Mouse (Mus musculus): ENCODE results near the gene Slit3. TPM values are rescaled to one million over a fixed set of nuclear protein-coding genes. Genes with fewer than 3 reads are reported as not detected.

Gene Slit3
- total and polyA plus RNA-seq, 3 experiments: not detected

DNA sequence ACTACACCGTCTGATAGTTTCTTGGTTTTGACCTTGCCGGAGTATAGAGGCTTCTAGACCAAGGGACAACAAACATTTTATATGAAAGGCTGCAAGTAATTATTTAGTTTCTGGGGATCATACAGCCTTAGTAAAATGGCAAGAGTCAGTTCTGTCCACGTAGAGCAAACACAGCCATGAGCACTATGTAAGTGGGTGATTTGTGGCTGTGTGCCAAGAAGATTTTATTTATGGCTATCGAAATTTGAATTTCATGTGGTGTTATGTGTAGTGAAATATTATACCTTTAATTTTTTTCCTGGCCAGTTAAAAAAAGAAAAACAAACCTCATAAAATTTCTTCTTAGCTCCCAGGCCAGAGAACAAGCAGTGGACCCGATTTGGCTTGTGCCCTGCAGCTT is 33.4 kb downstream of the Slit3 start:
- Histone ChIP-seq H3K9me3 (replicated peaks; ENCODE audit: insufficient read depth, low read length) (no peaks in the 10 kb centered on the region), H3K79me2 (ENCODE audit: control insufficient read depth, insufficient read depth, low read length, poor library complexity) (no peaks in the 10 kb centered on the region), H3K9ac (ENCODE audit: control insufficient read depth, low read depth, low read length, poor library complexity, severe bottlenecking) (no peak overlapping the region), H3K27me3 (ENCODE audit: control insufficient read depth in 1 of 2, insufficient read depth in 2 of 2, low read length in 2 of 2) (no peaks in the 10 kb centered on the region), H3K27ac (ENCODE audit: control insufficient read depth, low read depth, low read length) (no peak overlapping the region), H3K4me3 (ENCODE audit: control insufficient read depth in 1 of 2, insufficient read depth in 1 of 2, low read depth in 2 of 2, low read length in 2 of 2) (no peak overlapping the region), H3K4me1 (ENCODE audit: control insufficient read depth in 1 of 2, insufficient read depth in 2 of 2, low read length in 2 of 2) (no peaks in the 10 kb centered on the region), H3K36me3 (ENCODE audit: control insufficient read depth in 1 of 2, insufficient read depth in 2 of 2, low read length in 2 of 2) (no peaks in the 10 kb centered on the region)
- DNase-seq (ENCODE audit: low read depth, low spot score): no peak
- TF ChIP-seq MXI1 (IDR thresholded peaks at IDR 0.05; ENCODE audit: low read depth, low read length) (no peak), SIN3A (IDR thresholded peaks at IDR 0.05; ENCODE audit: low read length) (no peak), CHD1 (IDR thresholded peaks at IDR 0.05; ENCODE audit: low read depth, low read length) (no peak), TCF12 (IDR thresholded peaks at IDR 0.05; ENCODE audit: low read depth, low read length) (no peak), MAZ (IDR thresholded peaks at IDR 0.05; ENCODE audit: low read depth, low read length) (no peak), CTCF (IDR thresholded peaks at IDR 0.05 in 2 of 3, conservative IDR thresholded peaks at IDR 0.05 in 1 of 3; ENCODE audit: control insufficient read depth in 1 of 3, insufficient read depth in 1 of 3, low read depth in 2 of 3, low read length in 3 of 3, poor library complexity in 1 of 3, severe bottlenecking in 1 of 3) (no peak), RAD21 (IDR thresholded peaks at IDR 0.05; ENCODE audit: low read depth, low read length) (no peak), HCFC1 (IDR thresholded peaks at IDR 0.05; ENCODE audit: low read depth, low read length) (no peak), MYC (IDR thresholded peaks at IDR 0.05; ENCODE audit: low read depth, low read length) (no peak), ELF1 (IDR thresholded peaks at IDR 0.05; ENCODE audit: low read depth, low read length) (no peak), ZKSCAN1 (IDR thresholded peaks at IDR 0.05; ENCODE audit: low read depth, low read length) (no peak), USF1 (IDR thresholded peaks at IDR 0.05; ENCODE audit: low read depth, low read length) (no peak), GABPA (IDR thresholded peaks at IDR 0.05; ENCODE audit: low read depth, low read length) (no peak), SMC3 (IDR thresholded peaks at IDR 0.05; ENCODE audit: low read depth, low read length) (no peak), ETS1 (IDR thresholded peaks at IDR 0.05; ENCODE audit: low read depth, low read length) (no peak), MAFK (IDR thresholded peaks at IDR 0.05; ENCODE audit: borderline replicate concordance, low read depth, low read length) (no peak)

GRCm38 (mm10) chr11:35155281-35155680 is 34.3 kb downstream of the Slit3 start:
- no peak overlapping the region for H3K27ac ChIP-seq (ENCODE audit: control insufficient read depth, low read depth, low read length)
- H3K4me1 ChIP-seq (ENCODE audit: control insufficient read depth in 1 of 2, insufficient read depth in 2 of 2, low read length in 2 of 2): no peaks in the 10 kb centered on the region
- no peaks in the 10 kb centered on the region for H3K36me3 ChIP-seq (ENCODE audit: control insufficient read depth in 1 of 2, insufficient read depth in 2 of 2, low read length in 2 of 2)
- no peaks in the 10 kb centered on the region for H3K27me3 ChIP-seq (ENCODE audit: control insufficient read depth in 1 of 2, insufficient read depth in 2 of 2, low read length in 2 of 2)
- no peak for TF ChIP-seq GABPA (IDR thresholded peaks at IDR 0.05; ENCODE audit: low read depth, low read length)
- no peak for TF ChIP-seq JUND (IDR thresholded peaks at IDR 0.05; ENCODE audit: low read depth, low read length)
- TF ChIP-seq HCFC1 (IDR thresholded peaks at IDR 0.05; ENCODE audit: low read depth, low read length): no peak
- DNase-seq (ENCODE audit: low read depth, low spot score): no peak
- no peaks in the 10 kb centered on the region for H3K79me2 ChIP-seq (ENCODE audit: control insufficient read depth, insufficient read depth, low read length, poor library complexity)
- no peak overlapping the region for H3K4me3 ChIP-seq (ENCODE audit: control insufficient read depth in 1 of 2, insufficient read depth in 1 of 2, low read depth in 2 of 2, low read length in 2 of 2)
- no peaks in the 10 kb centered on the region for H3K9me3 ChIP-seq (replicated peaks; ENCODE audit: insufficient read depth, low read length)
- no peak overlapping the region for H3K9ac ChIP-seq (ENCODE audit: control insufficient read depth, low read depth, low read length, poor library complexity, severe bottlenecking)

Measured in MEL (cell line).